Mouse (Mus musculus) liver, embryonic 11.5 days (tissue): ENCODE measurements around the gene Hpd. TPM values are rescaled to one million over a fixed set of nuclear protein-coding genes. Genes with fewer than 3 reads are reported as not detected.

Experiments used
- ATAC-seq: fragments of 200-750 bp; cut with Nextera tagmentation; replicated peaks from 2 replicates; pipeline ENCODE4 v1.8.0; 2017; ENCODE audit warnings: moderate number of reproducible peaks, mild to moderate bottlenecking, moderate TSS enrichment, moderate library complexity; ENCODE audit not compliant: low FRiP score
- DNase-seq: peaks from one replicate; pipeline ENCODE4 v3.0.0-alpha.2; 2017; ENCODE audit warnings: low spot score
- H3K27ac ChIP-seq: fragments of 300-500 bp; sonication (generic); 2 replicates; pipeline ENCODE4 v1.5.1; 2014; ENCODE audit warnings: mild to moderate bottlenecking, low read depth, low read length, control low read depth
- H3K27me3 ChIP-seq: fragments of 300-500 bp; sonication (generic); replicated peaks from 2 replicates; pipeline ENCODE4 v1.6.1; 2014; ENCODE audit warnings: low read length, mixed read lengths; ENCODE audit not compliant: control insufficient read depth, insufficient read depth
- H3K36me3 ChIP-seq: fragments of 300-500 bp; sonication (generic); 2 replicates; pipeline ENCODE4 v1.6.1; 2014; ENCODE audit warnings: mild to moderate bottlenecking, low read length, moderate library complexity, mixed read lengths; ENCODE audit not compliant: control insufficient read depth, insufficient read depth
- H3K4me1 ChIP-seq: fragments of 300-500 bp; sonication (generic); replicated peaks from 2 replicates; pipeline ENCODE4 v1.6.1; 2014; ENCODE audit warnings: low read length, mixed read lengths; ENCODE audit not compliant: control insufficient read depth, insufficient read depth
- H3K4me2 ChIP-seq: fragments of 300-500 bp; sonication (generic); 2 replicates; pipeline ENCODE4 v1.6.1; 2014; ENCODE audit warnings: mild to moderate bottlenecking, control low read depth, moderate library complexity
- H3K4me3 ChIP-seq: fragments of 300-500 bp; sonication (generic); 2 replicates; pipeline ENCODE4 v1.5.1; 2014; ENCODE audit warnings: low read depth, low read length, control low read depth
- H3K9ac ChIP-seq: fragments of 300-500 bp; sonication (generic); 2 replicates; pipeline ENCODE4 v1.6.1; 2014; ENCODE audit warnings: low read depth, low read length, control low read depth
- H3K9me3 ChIP-seq: fragments of 300-500 bp; sonication (generic); 2 replicates; pipeline ENCODE4 v1.6.1; 2016; ENCODE audit warnings: low read length, inconsistent platforms, mixed read lengths; ENCODE audit not compliant: control insufficient read depth
- whole genome bisulfite sequencing: fragments of 180-500 bp; shearing (Covaris S2); extraction: QIAGEN DNeasy Blood & Tissue Kit; methylation state at CpG from one replicate; pipeline ENCODE4 v1.1.7; 2014; 5-methylcytosine and 5-hydroxymethylcytosine counted together
- polyA plus RNA-seq: library from polyadenylated mRNA; unstranded; fragments of >200 nt; fragmentation: Nextera tagmentation; extraction: Ambion mirVana; gene quantifications from 2 replicates; pipeline ENCODE4 v1.2.1, GENCODE M21; 2014

Gene Hpd
- polyA plus RNA-seq, 1 experiment from 2014 or later: 2.5 TPM

DNA sequence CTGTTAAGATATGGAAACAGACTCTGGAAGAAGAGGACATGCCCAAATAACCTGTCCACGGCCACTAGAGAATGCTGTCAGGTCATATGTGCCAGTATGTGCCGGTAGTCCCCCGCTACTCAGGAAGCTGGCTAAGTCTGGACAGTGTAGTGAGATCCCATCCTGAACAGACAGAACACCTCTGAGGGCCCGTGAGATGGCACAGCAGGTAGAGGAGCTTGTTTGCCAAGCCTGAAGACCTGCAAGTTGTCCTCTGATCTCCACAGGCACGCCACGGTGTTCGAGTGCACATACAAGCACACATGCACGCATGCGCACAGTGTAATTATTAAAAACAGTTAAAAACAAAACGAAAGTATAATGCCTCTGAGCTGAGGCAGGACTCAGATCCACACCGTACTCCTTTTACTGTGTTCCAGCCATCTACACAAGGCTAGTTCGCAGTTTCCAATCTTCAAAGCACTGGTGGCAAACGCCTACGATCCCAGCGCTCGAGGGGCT, 13.0 kb upstream of the Hpd start:
- Histone ChIP-seq H3K27ac (peak overlapping the region; percentile 79), H3K9me3 (no peaks in the 10 kb centered on the region), H3K27me3 (no peaks in the 10 kb centered on the region), H3K9ac (no peak overlapping the region), H3K4me1 (peaks cover 15% of the 10 kb centered on the region), H3K36me3 (no peaks in the 10 kb centered on the region), H3K4me3 (no peak overlapping the region), H3K4me2 (no peak overlapping the region; the same call in 1 of the 2 replicates)
- ATAC-seq (no peak), DNase-seq (peak; percentile 25)
- 83% methylated on average over 16 of the region's 16 CpGs for WGBS

DNA sequence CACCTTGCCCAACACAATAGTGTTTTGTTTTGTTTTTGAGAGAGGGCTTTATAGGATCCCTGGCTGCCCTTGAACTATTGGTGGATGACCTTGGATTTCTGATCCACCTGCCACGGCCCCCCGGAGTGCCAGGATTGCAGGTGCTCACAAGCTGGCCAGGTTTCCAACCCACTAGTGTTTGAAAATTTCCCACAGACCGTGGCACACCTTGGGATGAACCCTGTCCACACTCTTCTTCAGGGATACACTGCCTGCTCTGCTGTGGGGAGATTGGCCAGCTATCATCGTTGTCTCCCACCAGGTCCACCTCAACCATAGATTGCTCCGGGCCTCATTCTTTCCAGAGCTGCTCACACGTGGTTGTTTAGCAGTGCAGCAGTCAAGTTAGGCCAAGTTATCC, 12.3 kb upstream of the Hpd start:
- ATAC-seq: no peak
- DNase-seq: peak; percentile 26
- 84% methylated on average over 6 of the region's 6 CpGs for WGBS
- H3K9me3 ChIP-seq: no peaks in the 10 kb centered on the region
- H3K4me2 ChIP-seq: no peak overlapping the region
- no peaks in the 10 kb centered on the region for H3K36me3 ChIP-seq
- no peak overlapping the region; the same call in 1 of the 2 replicates for H3K27ac ChIP-seq
- no peaks in the 10 kb centered on the region for H3K27me3 ChIP-seq
- no peak overlapping the region for H3K9ac ChIP-seq
- no peak overlapping the region for H3K4me3 ChIP-seq
- peaks cover 15% of the 10 kb centered on the region for H3K4me1 ChIP-seq

DNA sequence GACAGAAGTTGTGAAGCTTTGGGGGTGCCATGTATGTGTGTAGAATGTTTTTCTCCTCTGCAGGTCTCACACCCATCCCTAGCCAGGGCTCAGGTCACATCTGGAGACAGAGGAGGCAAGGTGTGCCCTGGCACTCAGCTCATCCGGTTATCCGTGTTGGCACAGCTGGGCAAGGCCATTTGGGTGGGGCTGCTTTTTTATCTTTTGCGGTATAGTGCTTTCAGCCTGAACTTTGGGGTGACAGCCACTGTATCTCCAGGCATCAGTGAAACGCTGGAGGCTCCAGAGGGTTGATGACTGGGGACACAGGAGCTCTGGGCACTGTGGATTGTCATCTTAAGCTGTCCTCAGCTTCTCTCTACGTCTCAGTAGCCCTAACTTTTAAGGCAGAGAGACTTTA, 10.9 kb upstream of the Hpd start:
- no peaks in the 10 kb centered on the region for H3K27me3 ChIP-seq
- DNase-seq: peak; percentile 22
- ATAC-seq: peak; percentile 76
- 0 out of 2 replicates have a peak overlapping the region, but pooled peaks have one; percentile 26 for H3K27ac ChIP-seq
- H3K4me1 ChIP-seq: peaks cover 15% of the 10 kb centered on the region
- 53% methylated on average over 5 of the region's 5 CpGs for WGBS
- H3K9me3 ChIP-seq: no peaks in the 10 kb centered on the region
- no peak overlapping the region for H3K4me2 ChIP-seq
- H3K4me3 ChIP-seq: no peak overlapping the region
- no peaks in the 10 kb centered on the region for H3K36me3 ChIP-seq
- H3K9ac ChIP-seq: no peak overlapping the region

DNA sequence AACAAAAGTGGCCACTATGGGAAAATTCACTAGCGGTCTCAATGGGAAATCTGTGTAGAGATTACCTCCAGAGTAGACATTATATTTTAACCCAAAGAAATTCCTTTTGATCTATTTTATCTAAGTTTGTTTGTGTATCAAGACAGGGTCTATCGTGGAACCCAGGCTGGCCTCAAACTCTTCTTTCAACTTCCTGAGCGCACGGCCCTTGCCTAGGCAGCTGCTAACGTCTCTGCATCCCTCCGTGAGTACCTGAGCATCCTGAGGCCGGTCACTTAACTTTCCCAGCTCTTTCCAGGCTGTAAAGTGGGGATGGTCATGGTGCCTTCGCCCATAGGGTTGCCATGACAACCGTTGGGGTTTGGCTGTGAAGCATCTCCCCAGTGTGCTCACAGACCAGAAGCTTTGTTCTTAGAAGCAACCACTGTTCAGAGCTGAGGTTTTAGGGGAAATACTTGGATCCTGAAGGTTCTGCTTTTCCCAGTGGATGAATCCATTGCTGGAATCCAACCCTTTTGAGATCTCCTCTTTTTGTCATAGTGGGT, 10.2 kb upstream of the Hpd start:
- peaks cover 15% of the 10 kb centered on the region for H3K4me1 ChIP-seq
- ATAC-seq (no peak), DNase-seq (peak; percentile 28)
- no peaks in the 10 kb centered on the region for H3K9me3 ChIP-seq
- no peak overlapping the region for H3K4me3 ChIP-seq
- no peaks in the 10 kb centered on the region for H3K36me3 ChIP-seq
- 58% methylated on average over 9 of the region's 9 CpGs for WGBS
- no peaks in the 10 kb centered on the region for H3K27me3 ChIP-seq
- H3K27ac ChIP-seq: no peak overlapping the region
- H3K9ac ChIP-seq: no peak overlapping the region
- H3K4me2 ChIP-seq: no peak overlapping the region

DNA sequence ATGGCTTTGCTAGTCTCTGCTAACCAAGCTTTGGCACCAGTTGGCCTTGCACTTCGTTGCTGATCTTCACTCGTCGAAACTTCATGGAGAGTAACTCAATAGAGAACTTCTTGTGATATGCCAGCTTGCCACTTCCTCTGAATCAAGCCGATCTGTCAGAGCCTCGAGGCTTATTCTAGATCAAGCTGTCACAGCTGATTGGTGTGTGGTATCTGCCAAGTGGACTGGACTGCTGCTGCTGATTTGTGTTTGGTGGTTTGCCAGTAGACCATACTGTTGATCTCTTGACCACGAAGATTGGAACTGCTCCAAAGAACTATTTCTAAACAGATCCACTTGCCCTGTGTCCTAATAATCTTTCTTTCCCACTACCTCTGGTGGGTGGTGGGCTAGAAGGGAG, 8.9 kb upstream of the Hpd start:
- WGBS: 63% methylated on average over 6 of the region's 6 CpGs
- DNase-seq: no peak
- H3K36me3 ChIP-seq: no peaks in the 10 kb centered on the region
- ATAC-seq: no peak
- peaks cover 15% of the 10 kb centered on the region for H3K4me1 ChIP-seq
- H3K27ac ChIP-seq: no peak overlapping the region
- no peaks in the 10 kb centered on the region for H3K9me3 ChIP-seq
- no peak overlapping the region for H3K4me3 ChIP-seq
- no peak overlapping the region for H3K9ac ChIP-seq
- H3K4me2 ChIP-seq: no peak overlapping the region
- no peaks in the 10 kb centered on the region for H3K27me3 ChIP-seq

DNA sequence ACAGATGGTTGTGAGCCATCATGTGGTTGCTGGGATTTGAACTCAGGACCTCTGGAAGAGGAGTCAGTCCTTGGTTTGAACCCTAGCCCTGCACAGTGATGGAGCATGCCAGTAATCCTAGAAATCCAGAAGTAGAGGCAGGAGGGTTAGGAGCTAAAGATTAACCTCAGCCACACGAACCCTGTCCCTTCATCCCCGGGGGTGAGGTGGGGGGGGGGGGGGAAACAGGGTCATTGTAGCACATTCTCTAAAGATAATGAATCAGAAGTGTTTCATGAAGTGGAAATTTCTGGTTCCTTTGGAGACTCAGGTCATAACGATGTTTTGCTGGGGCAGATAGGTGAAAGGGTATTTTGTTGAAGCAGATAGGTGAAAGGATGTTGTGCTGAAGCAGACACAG, 8.4 kb upstream of the Hpd start:
- Histone ChIP-seq H3K4me1 (peaks cover 14% of the 10 kb centered on the region), H3K27ac (no peak overlapping the region), H3K4me3 (no peak overlapping the region), H3K4me2 (no peak overlapping the region), H3K36me3 (no peaks in the 10 kb centered on the region), H3K27me3 (no peaks in the 10 kb centered on the region), H3K9me3 (no peaks in the 10 kb centered on the region), H3K9ac (no peak overlapping the region)
- DNase-seq (no peak), ATAC-seq (no peak)
- 67% methylated on average over 3 of the region's 3 CpGs for WGBS

DNA sequence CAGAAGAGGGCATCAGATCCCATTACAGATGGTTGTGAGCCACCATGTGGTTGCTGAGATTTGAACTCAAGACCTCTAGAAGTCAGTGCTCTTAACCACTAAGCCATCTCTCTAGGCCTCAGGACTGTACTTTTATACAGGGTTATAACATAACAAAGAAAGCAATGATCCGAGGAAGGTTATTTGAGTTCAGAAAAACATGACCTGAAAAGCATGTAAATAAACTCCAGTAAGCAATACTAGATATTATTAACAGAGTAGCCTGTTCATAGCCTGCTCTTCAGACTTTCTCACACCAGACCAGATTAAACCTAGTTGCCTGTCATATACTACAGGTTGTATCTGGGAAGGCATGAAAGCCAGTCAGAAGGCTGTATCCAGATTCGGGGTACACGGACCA, 4.8 kb upstream of the Hpd start:
- no peak for DNase-seq
- 83% methylated on average over 3 of the region's 3 CpGs for WGBS
- Histone ChIP-seq H3K27me3 (no peaks in the 10 kb centered on the region; the same call in 1 of the 2 replicates), H3K36me3 (no peaks in the 10 kb centered on the region), H3K4me1 (no peaks in the 10 kb centered on the region), H3K27ac (no peak overlapping the region), H3K9me3 (no peaks in the 10 kb centered on the region), H3K4me2 (no peak overlapping the region), H3K9ac (no peak overlapping the region), H3K4me3 (no peak overlapping the region)
- no peak for ATAC-seq

DNA sequence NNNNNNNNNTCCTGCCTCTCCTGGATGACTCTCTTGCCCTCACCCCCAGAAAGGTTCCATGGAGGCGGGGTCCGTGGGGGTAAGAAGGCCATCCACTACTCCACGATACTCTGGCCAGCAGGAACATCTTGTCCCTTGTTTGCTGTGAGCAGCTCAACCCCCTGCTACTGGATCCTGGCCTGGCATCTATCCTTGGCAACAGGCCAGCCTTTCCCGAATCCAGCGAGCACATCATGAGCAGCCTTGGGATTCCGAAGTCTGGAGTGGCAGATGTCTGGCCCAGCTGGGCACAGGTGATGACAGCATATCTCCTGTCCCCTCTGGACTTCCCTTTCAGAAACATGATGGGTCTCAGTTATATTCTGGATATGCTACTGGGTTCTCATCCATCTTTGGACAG, 3.4 kb upstream of the Hpd start:
- WGBS: 80% methylated on average over 6 of the region's 6 CpGs
- DNase-seq (no peak), ATAC-seq (no peak)

DNA sequence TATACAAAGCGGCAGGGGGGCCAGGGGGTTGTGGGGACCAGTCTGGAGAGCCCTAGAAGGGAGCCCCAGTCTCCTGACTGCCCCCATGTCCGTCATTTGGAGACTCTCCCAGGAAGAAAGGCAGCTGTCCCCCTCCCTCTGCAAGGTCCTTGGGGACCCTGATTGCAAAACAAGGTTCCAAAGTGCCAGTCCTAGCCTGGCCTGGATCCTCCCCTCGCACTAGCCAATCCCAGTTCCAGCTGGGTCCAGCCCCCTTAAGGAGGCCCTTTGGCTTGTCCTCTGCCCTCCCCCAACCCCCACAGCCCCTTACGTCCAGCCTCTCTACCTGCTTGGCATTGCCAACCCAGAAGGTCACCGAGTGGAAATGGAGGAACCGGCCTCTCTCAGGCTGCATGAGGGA, 991 bp downstream of the Hpd start:
- Histone ChIP-seq H3K27ac (no peak overlapping the region), H3K4me3 (no peak overlapping the region), H3K9me3 (no peaks in the 10 kb centered on the region), H3K4me2 (no peak overlapping the region), H3K36me3 (no peaks in the 10 kb centered on the region), H3K27me3 (no peaks in the 10 kb centered on the region; the same call in 1 of the 2 replicates), H3K9ac (no peak overlapping the region), H3K4me1 (no peaks in the 10 kb centered on the region)
- DNase-seq (no peak), ATAC-seq (no peak; the same call in 1 of the 2 replicates)
- 71% methylated on average over 6 of the region's 6 CpGs for WGBS

More for the DNA sequence above, 3.4 kb upstream of the Hpd start:
- no peak overlapping the region for H3K9ac ChIP-seq
- H3K27me3 ChIP-seq: no peaks in the 10 kb centered on the region; the same call in 1 of the 2 replicates
- H3K4me1 ChIP-seq: no peaks in the 10 kb centered on the region
- H3K36me3 ChIP-seq: no peaks in the 10 kb centered on the region
- no peaks in the 10 kb centered on the region for H3K9me3 ChIP-seq
- no peak overlapping the region for H3K4me2 ChIP-seq
- no peak overlapping the region for H3K4me3 ChIP-seq
- no peak overlapping the region for H3K27ac ChIP-seq
